Mouse (Mus musculus): ENCODE measurements around the gene Ppm1f. TPM values are rescaled to one million over a fixed set of nuclear protein-coding genes. Genes with fewer than 3 reads are reported as not detected.
"Not testable (repeated sequence)": the region's sequence is repeated elsewhere in the genome, so short reads cannot be mapped to it uniquely, and the experiment has no call there.

Ppm1f gene
- total RNA-seq (2014; fragmentation: Nextera tagmentation) (37.5 and 40.1 TPM in 2 replicates), total RNA-seq (2017) (50.9 and 52.1 TPM in 2 replicates)

DNA sequence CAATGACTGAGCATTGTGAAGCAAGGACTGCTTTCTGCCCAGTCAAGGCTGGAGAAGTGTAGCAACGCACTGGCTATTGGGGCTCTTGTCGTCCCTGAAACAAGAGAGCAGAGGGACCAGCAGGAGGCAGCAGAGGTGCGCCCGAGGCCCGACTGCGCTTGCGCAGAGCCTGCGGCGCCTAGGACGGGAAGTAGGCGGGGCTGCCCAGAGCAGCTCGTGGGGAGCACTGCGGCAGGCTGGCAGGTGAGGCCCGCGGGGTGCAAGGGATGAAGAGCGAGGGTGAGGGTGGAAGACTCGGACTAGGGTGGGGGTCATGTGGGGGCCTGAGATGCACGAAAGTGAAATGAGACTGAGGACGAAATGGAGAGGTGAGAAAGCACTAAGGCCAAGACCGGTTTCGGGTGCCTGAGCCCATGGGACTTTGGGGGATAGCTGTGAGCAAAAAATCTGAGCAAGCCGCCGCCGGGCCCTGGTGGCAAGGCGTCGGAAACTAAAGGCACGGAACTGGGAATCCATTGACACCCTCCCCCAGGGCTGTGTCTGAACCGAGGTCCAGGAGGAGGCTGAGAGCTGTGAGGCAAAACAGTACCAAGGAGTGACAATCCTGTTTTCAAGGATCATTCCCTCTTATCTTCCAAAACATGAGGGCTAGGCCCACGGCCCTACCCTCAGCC lies at the start of gene Ppm1f:
Gene Ppm1f (plus strand): TSS at position 88 of the 674 bp plus-strand sequence.
- ATAC-seq (replicated peaks; ENCODE audit: poor library complexity, severe bottlenecking) = peak; percentile 90

DNA sequence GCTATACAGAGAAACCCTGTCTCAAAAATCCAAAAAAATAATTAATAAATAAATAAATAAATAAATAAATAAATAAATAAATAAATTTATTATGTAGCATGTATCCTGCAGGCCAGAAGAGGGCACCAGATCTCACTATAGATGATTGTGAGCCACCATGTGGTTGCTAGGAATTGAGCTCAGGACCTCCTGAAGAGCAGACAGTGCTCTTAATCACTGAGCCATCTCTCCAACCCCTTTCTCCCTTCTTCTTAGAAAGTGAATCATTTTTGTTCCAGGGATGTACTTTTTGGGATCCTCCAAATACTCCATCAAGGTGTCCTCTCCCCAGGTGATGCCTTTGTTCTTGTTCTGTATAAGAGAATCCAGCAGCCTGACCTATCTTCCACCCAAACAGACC lies 47.1 kb upstream of the Ppm1f start:
- no peak for ATAC-seq (replicated peaks; ENCODE audit: poor library complexity, severe bottlenecking)

DNA sequence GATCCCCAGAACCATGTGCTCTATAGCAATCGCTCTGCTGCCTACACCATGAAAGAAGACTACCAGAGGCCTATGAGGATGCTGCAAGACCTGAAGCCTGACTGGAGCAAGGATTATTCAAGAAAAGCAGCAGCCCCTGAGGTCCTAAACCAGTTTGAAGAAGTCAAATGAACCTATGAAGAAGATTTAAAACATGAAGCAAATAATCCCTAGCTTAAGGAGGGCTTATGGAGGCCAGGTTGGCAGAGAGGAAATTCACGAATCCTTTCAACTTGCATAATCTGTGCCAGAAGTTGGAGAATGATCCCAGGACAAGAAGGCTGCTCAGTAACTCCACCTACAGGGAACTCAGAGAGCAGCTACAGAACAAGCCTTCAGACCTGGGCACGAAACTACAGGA lies 43.9 kb upstream of the Ppm1f start:
- ATAC-seq (replicated peaks; ENCODE audit: poor library complexity, severe bottlenecking) = no peak

DNA sequence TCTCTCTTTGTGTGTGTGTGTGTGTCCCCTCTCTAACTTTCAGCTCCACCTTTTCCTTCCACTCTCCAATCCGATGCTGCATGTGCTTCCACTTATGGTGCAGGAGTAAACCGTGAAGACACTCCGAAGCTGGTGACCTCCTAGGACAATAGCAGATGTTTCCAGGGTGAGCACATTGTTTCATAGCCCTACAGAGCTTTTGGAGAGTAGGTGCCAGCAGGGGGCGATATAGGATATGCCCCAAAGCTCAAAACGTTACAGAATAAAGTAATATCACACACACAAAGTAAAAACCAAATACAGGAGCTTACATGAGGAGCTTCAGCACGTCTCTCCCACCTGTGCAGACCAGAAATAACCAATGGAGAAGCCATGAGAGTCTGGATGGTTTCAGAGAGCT lies 41.4 kb upstream of the Ppm1f start:
- ATAC-seq (replicated peaks; ENCODE audit: poor library complexity, severe bottlenecking) = peak; percentile 67

DNA sequence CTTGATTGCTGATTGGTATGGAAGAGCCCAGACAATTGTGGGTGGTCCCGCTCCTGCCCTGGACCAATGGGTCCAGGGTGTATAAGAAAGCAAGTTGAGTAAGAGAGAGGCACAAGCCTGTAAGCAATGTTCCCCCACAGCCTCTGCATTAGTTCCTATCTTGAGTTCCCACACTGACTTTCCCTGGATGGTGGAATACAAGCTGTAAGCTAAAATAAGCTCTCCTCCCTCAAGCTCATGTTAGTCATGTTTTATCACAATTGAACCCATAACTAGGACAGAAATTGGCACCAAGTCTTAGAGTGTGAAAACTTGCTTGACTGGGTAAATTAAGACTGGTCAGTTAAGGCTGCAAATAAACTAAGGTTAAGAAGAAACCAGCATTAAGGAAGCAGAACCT lies 40.7 kb upstream of the Ppm1f start:
- peak; percentile 20; the same call in 1 of the 2 replicates for ATAC-seq (replicated peaks; ENCODE audit: poor library complexity, severe bottlenecking)

DNA sequence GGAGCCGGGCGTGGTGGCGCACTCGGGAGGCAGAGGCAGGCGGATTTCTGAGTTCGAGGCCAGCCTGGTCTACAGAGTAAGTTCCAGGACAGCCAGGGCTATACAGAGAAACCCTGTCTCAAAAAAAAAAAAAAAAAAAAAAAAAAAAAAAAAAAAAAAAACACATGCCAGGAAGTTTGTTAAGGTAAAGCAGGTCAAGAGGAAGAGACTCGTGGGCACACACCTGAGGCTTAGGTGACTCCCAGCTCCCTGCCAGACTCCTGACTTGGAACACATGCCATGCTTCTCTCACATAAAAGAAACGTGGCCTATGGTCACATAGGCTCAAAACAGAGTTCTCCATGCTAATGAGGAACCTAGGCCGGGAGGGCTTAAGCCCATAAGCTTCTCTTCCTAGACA lies 40.2 kb upstream of the Ppm1f start:
- ATAC-seq (replicated peaks; ENCODE audit: poor library complexity, severe bottlenecking) = not testable (repeated sequence)

DNA sequence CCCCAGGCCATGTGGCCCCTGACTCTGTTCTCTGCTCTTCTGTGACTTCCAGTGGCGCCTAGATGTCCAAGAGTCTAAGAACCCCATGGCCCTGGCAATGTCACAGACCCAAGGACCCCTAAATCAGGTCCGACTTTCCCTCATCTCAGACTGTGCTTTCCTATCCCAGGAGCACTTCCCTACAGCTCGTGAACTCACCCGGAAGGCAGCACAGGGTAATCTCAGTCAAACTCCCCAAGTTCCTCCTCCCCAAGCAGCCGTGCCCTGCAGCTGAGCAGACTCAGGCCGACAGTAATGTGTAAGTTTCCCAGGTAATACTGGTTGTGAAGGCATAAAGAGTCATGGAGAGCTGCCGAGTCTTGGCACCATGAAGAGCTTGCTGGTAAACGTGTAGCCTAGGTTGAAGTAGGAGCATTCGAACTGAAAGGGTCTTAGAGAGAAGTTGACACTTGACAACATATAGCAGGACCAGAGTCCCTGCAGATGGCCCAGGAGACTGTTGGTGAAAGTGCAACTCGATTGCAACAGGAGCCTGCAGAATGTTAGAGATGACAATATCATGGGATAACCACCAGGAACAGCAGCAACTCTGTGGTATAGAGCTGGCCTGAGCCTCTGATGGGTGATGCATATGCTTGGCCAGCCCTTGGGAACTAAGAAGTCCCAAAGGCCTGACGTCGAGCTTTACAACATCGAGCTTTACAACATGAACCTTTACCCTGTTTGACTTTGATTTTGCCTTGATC lies 39.4 kb upstream of the Ppm1f start:
- peak; percentile 68 for ATAC-seq (replicated peaks; ENCODE audit: poor library complexity, severe bottlenecking)

DNA sequence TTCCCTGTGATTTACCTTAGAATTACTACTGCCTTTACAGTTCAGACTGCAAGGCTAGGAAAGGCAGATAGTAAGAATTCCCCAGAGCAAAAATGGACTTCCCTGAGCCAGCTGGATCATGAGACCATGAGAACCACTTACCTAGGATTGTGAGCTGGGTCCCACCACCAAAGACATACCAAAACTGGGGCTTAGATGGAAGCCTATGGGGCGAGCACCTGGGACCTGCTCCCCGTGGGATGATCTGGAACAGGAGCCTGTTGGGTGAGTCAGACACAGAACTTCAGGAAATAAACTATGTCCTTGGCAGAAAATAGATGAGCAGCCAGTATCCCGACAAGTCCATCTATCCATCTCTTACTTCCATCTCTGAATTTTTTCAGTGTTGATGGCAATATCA lies 34.0 kb upstream of the Ppm1f start:
- no peak for ATAC-seq (replicated peaks; ENCODE audit: poor library complexity, severe bottlenecking)

DNA sequence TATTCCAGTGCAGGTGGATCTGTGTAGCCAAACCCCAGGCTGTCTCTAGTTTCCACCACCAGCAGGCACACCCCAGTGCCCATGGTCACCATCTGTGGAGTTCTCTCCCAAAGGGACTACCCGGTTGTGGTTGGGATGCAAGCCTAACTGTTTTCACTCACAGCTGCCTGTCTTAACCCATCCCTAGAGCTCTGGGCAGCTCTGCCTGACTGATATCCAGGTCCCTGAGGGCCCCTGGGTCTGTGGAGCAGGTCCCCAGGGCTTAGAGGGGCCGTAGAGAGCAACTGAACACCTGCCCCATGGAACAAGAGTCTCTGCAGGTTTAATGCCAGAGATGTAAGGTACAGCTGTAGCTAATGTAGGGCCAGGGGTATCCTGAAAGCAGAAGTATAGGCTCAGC lies 32.3 kb upstream of the Ppm1f start, which contains the start of gene Igll1:
Gene Igll1 (minus strand): TSS at position 8 of the 400 bp plus-strand sequence.
- ATAC-seq (replicated peaks; ENCODE audit: poor library complexity, severe bottlenecking) = no peak

DNA sequence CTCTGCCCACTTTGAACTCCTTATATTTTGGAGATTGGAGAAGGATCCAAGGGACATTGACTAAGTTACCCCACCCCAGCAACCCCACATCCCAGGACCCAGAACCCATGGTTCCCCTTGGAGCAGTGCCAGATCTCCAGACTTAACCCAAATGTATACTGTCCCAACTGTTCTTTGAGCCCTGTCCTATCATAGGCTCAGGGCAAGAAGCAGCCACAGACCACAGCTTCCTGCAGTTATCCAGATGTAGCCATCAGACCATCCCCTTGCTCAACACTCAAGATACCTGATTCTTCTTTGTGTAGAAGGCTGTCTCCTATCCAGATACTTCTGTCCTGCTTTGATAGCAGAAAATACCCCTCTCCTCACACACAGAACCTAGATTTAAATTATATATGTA lies 31.1 kb upstream of the Ppm1f start:
- peak; percentile 95 for ATAC-seq (replicated peaks; ENCODE audit: poor library complexity, severe bottlenecking)

DNA sequence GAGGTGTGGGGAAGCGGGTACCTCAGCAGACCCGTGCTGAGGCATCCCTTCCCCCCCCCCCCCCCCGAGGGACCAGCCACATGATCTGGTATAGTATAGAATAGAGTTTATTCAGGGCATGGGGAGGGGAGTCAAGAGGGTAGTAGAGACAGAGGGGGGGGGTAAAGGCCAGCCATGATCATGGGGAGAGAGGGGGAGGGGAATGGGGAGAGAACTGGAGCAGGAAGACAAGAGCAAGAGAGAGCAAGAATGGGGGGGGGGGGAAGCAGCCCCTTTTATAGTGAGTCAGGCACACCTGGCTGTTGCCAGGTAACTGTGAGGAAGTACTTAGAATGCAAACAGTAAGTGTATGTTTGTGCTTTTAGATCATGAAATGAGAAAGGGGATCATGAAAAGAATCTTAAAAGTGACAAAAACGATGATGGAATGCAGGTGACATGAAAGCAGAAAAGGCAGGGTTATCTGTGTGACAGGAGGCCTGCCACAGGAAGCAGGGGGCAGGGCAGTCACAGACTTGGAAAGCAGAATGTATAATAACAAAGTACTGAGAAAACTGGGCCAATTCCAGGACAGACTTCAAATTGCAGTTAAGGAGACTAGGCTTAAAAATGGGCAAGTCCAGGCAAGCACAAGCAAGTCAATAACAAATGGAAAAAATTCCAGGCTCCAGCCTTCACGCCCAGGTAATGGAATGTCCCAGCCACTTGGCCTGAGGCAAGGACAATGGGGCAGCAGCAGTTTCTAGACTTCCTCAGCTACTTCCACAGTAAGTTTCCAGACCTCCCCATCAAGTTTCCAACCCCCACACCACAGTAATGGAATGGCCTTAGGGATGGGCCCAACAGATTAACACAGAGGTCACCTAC lies 30.3 kb upstream of the Ppm1f start:
- no peak for ATAC-seq (replicated peaks; ENCODE audit: poor library complexity, severe bottlenecking)

DNA sequence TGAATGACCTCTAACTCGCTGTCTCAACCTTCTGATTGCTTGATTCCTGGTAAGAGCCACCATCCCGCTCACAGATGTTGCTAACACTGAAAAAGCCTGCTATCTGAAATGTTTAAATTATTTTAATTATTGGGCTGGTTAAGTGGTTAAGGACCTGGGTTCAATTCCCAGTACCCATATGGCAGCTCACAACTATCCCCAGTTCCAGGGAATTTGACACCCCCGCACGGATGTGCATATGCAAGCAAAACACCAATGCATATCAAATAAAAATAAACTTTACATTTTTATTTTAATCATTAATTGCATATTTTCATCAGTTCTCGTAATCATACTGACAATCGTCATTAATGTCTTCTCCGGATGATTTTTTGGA lies 26.0 kb upstream of the Ppm1f start:
- no peak for ATAC-seq (replicated peaks; ENCODE audit: poor library complexity, severe bottlenecking)

DNA sequence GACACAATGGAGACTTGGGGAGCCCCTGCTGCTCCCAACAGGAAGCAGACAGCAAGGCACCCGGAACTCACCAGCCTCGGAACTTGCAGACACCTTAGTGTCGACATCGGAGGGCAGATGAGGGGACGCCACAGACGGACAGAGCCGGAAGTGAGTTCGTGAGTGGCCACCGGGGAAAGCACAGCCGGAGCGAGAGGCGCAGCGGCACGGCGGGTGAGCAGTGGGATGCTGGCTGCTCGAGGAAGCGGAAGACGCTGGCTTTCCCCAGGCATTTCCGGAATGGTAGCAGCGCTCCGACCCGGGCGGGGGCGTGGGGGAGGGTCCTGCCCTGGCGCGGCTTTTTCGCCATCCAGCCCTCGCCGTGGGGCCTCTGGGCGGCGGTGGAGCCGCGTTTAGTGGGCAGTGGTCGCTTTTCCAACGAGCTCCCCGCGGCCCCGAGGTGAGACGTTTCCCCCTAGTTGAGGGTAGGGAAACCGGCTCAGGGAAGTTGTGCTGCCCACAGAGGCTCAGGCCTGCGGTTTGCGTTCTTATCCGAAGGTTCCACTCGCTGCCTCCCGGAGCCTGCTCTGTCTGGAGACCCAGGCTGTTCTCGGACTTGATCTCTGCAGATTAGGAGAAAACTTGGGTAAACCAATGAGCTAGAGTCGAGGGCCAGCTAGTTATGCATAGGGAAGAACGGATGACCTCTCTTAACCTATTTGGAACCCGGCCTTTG lies 25.5 kb upstream of the Ppm1f start, which contains the start of the genes Top3b and Vpreb1:
Gene Top3b (plus strand): TSS at position 120 of the 715 bp plus-strand sequence.
Gene Vpreb1 (minus strand): TSS at position 227 of the 715 bp plus-strand sequence.
- ATAC-seq (replicated peaks; ENCODE audit: poor library complexity, severe bottlenecking) = peak; percentile 97

DNA sequence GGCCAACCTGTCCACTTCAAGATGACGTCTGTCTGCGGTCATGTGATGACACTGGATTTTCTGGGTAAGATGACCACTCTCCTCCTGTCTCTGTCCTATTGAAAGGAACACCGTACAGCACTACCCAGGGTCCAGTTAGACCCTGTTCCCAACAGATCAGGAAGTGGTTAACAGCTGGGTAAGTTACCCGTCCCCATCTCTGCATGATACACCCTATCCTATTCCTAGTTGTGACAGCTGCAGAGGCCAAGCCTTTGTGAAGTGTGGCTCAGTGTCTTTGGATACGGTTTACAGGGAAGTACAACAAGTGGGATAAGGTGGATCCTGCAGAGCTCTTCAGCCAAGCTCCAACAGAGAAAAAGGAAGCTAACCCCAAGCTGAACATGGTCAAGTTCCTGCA lies 17.2 kb upstream of the Ppm1f start:
- ATAC-seq (replicated peaks; ENCODE audit: poor library complexity, severe bottlenecking) = no peak; the same call in 1 of the 2 replicates

DNA sequence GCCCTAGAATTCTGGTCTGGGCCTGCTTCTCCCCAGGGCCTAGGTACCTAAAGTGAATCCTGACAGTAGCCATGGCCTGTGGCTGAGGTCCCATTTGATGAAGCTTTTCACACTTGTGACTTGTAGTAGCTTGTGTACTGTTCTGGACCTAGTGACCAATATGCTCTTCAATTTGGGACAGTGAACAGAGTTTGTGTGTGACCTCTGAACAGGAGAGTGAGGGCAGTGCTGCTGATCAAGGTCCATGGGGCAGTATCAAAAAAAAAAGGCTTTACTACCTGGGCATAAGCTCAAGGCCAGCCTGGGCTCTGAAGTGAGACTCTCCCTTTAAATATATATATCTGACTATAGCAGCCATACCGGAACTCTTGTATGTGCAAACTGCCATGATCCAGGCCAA lies 7.9 kb upstream of the Ppm1f start:
- no peak for ATAC-seq (replicated peaks; ENCODE audit: poor library complexity, severe bottlenecking)

DNA sequence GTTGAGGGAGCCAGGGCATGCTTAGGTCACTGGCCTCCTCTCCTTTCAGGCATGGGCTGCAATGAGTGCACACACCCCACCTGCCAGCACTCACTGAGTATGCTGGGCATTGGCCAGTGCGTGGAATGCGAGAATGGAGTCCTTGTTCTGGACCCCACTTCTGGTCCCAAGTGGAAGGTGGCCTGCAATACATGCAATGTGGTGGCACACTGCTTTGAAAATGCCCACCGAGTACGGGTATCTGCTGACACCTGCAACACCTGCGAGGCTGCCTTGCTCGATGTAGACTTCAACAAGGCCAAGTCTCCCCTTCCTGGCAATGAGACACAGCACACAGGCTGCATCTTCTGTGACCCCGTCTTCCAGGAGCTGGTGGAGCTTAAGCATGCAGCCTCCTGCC lies 3.9 kb upstream of the Ppm1f start:
- ATAC-seq (replicated peaks; ENCODE audit: poor library complexity, severe bottlenecking) = no peak

DNA sequence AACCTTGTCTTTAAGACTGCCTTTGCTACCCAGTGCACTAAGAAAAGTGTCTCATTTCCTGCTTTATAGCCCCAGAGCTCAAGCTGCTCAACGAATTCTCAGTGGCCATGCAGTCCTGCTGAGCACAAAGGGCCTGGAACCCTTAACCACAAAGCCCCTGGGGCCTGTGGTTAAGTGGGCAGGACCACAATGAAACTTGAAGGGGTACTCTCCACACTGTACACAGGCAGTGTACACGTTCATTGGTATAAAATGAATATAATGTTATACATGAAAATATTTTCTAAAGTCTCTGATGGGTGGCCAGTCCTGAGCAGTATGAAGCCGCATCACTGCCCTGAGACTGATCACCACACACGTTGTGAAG lies 271 bp upstream of the Ppm1f start:
- ATAC-seq (replicated peaks; ENCODE audit: poor library complexity, severe bottlenecking) = peak; percentile 36

DNA sequence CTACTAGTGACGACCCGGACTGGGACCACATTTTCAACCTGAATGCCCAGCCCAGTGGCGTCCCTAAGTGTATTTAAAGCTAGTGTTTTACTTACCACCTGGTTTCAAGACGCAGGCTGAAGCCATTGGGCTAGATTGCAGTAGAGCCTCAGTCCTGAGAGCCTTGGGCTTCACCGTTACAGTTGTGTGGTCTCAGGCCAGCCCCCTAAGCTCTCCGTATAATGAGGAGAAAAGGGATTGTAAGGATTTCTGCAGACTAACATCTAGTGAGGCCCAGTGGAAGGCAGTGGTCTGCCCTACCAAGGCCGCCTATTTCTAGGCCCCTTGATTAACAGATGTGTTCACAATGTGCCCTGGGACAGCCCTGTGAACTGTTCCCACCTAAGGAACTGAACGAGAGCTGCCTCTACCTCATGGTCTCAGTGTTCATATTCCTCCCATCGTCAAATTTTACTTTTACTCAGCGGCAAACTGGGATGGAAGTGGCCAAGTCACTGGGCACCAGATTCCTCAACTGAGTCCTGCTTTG lies 851 bp downstream of the Ppm1f start:
- no peak for ATAC-seq (replicated peaks; ENCODE audit: poor library complexity, severe bottlenecking)

DNA sequence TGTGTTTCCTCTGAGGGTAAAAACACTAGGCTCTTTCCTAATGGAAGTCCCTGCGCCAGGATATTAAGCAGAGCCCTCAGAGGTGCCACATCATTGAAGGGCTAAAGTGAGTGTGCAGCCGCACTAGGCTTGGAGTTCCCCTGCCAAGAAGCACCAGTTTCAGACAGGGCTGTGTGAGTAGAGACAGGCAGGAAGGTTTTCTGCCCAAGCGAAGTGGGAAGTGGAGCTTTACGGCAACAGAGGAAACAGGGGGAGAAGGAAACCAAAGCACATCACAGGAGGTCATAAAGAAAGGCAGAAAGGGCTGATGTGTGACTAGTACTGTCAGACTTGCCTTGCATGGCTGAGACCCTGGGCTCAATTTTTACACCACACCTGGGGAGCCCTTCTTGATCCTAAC lies 6.1 kb downstream of the Ppm1f start:
- ATAC-seq (replicated peaks; ENCODE audit: poor library complexity, severe bottlenecking) = peak; percentile 50

DNA sequence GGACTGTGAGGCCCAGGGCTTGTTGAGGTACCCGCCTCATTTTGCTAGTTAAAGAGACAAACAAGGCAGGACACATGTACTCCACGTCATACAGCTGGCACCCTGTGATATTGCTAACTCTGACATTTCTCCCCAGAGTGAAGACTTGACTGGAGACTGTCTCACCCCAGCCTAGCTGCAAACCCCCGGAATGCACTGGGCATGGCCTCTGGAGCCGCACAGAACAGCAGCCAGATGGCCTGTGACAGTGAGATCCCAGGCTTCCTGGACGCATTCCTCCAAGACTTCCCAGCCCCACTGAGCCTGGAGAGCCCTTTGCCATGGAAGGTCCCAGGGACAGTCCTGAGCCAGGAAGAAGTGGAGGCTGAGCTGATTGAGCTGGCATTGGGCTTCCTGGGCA lies 6.9 kb downstream of the Ppm1f start:
- no peak for ATAC-seq (replicated peaks; ENCODE audit: poor library complexity, severe bottlenecking)

All from granulocyte monocyte progenitor cell, adult 5-6 weeks (primary cell).